Mouse (Mus musculus): ENCODE data around the gene Clba1.
"Not testable (repeated sequence)": the region's sequence is repeated elsewhere in the genome, so short reads cannot be mapped to it uniquely, and the experiment has no call there.

The Clba1 gene

GRCm38 (mm10) chr12:112816866-112817265 lies 8.1 kb downstream of the Clba1 start:
- DNase-seq (ENCODE audit: low spot score): not testable (repeated sequence)

- DNase-seq (ENCODE audit: low spot score): no peak
These were observed 10.4 kb downstream of the Clba1 start for GRCm38 (mm10) chr12:112819057-112819662.

- no peak for DNase-seq (ENCODE audit: low spot score)
These were observed 11.8 kb downstream of the Clba1 start for GRCm38 (mm10) chr12:112820401-112820999.

GRCm38 (mm10) chr12:112821216-112821615 lies 12.5 kb downstream of the Clba1 start:
- DNase-seq (ENCODE audit: low spot score): no peak

GRCm38 (mm10) chr12:112821974-112822373 lies 13.2 kb downstream of the Clba1 start:
- DNase-seq (ENCODE audit: low spot score): no peak

- no peak for DNase-seq (ENCODE audit: low spot score)
These were observed 13.9 kb downstream of the Clba1 start for GRCm38 (mm10) chr12:112822676-112823075.

- no peak for DNase-seq (ENCODE audit: low spot score)
These were observed 14.5 kb downstream of the Clba1 start for GRCm38 (mm10) chr12:112823221-112823620.

- DNase-seq (ENCODE audit: low spot score): no peak
These were observed 17.2 kb downstream of the Clba1 start for GRCm38 (mm10) chr12:112825901-112826300.

- peak; percentile 82 for DNase-seq (ENCODE audit: low spot score)
These were observed 19.9 kb downstream of the Clba1 start for GRCm38 (mm10) chr12:112828501-112829243.

GRCm38 (mm10) chr12:112829244-112829864 lies 20.6 kb downstream of the Clba1 start, which contains the start of gene Cdca4:
Gene Cdca4 (minus strand): TSS chr12:112829423.
- peak; percentile 100 for DNase-seq (ENCODE audit: low spot score)

GRCm38 (mm10) chr12:112830141-112830540 lies 21.4 kb downstream of the Clba1 start:
- DNase-seq (ENCODE audit: low spot score): no peak

GRCm38 (mm10) chr12:112830570-112830969 lies 21.8 kb downstream of the Clba1 start:
- no peak for DNase-seq (ENCODE audit: low spot score)

GRCm38 (mm10) chr12:112832411-112832810 lies 23.7 kb downstream of the Clba1 start:
- DNase-seq (ENCODE audit: low spot score): no peak

GRCm38 (mm10) chr12:112833527-112833926 lies 24.8 kb downstream of the Clba1 start:
- no peak for DNase-seq (ENCODE audit: low spot score)

GRCm38 (mm10) chr12:112835046-112835445 lies 26.3 kb downstream of the Clba1 start:
- DNase-seq (ENCODE audit: low spot score): no peak

GRCm38 (mm10) chr12:112840209-112841086 lies 31.7 kb downstream of the Clba1 start:
- no peak for DNase-seq (ENCODE audit: low spot score)

- not testable (repeated sequence) for DNase-seq (ENCODE audit: low spot score)
These were observed 32.7 kb downstream of the Clba1 start for GRCm38 (mm10) chr12:112841338-112841892.

GRCm38 (mm10) chr12:112842128-112842527 lies 33.4 kb downstream of the Clba1 start:
- not testable (repeated sequence) for DNase-seq (ENCODE audit: low spot score)

GRCm38 (mm10) chr12:112843803-112844202 lies 35.1 kb downstream of the Clba1 start:
- DNase-seq (ENCODE audit: low spot score): peak; percentile 95

GRCm38 (mm10) chr12:112847880-112848279 lies 39.1 kb downstream of the Clba1 start:
- DNase-seq (ENCODE audit: low spot score): no peak

Measured in testis, postnatal 10 days (tissue).